Mouse (Mus musculus) liver, adult 2 months (tissue): ENCODE results near the gene Pitpnm1.

Experiments
- CTCF ChIP-seq: fragments of 200-500 bp; IDR thresholded peaks from 2 replicates; pipeline ENCODE4 v1.5.1; 2011; ENCODE audit warnings: low read depth, low read length, control low read depth
- POLR2A ChIP-seq: fragments of 200-500 bp; IDR thresholded peaks from 2 replicates; pipeline ENCODE4 v1.6.1; 2011; ENCODE audit warnings: low read length, control low read depth; ENCODE audit not compliant: insufficient read depth; ENCODE audit errors: extremely low read depth

- TF ChIP-seq CTCF = no peak
- TF ChIP-seq POLR2A = no peak
Observed at GRCm38 (mm10) chr19:4142416-4143173, 42.8 kb downstream of the Pitpnm1 start.
